Mouse (Mus musculus): ENCODE results near the gene Gm42517.

The Gm42517 gene

DNA sequence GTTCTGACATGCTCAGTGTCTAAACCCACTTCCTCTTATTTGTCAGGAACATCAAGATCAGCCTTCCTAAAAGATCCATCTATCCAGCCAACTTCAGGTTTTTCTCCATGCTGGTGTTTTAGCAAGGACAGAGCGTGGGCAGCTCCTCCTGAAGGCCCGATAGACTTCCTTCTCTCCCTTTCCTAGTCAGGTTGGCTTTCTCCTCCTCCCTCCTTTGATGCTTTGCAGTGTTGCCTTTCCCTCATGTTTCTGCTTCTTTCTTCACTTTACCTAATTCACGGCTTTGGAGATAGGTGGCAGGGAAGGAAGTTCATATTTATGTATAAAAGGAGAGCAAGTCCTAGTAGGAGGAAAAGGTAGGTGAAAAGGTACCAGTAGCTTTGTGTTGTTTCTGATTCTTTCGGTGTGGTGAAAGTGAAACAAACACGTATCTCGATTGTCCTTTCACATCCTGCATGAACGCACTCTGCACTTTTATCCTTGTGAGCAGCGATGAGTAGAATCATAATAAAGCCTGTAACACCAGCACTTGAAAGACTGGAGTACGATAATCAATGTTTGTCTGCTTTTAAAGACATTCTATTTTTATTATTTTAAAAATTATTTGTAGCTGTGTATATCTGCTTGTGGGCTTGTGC is 18.1 kb downstream of the Gm42517 start:
- in situ Hi-C loops (cut with MboI, MseI) = no loop called here

DNA sequence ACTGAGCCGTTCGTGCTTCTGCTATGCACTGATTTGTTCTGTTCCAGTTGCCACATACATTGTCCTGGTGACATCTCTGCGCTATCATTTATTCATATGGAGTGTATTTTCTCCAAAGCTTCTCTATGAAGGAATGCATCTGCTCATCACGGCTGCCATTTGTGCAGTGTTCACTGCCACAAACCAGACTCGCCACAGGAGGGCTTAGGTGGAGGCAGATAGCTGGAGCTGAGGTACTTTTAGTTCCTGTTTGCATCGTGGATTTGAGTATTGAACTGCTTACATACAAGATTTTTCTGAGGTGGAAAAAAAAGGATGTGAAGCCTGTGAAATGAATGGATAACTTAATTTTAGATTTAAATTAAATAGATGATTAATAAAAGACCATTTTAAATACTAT is 19.9 kb downstream of the Gm42517 start:
- in situ Hi-C loops (cut with MboI, MseI) = no loop called here

DNA sequence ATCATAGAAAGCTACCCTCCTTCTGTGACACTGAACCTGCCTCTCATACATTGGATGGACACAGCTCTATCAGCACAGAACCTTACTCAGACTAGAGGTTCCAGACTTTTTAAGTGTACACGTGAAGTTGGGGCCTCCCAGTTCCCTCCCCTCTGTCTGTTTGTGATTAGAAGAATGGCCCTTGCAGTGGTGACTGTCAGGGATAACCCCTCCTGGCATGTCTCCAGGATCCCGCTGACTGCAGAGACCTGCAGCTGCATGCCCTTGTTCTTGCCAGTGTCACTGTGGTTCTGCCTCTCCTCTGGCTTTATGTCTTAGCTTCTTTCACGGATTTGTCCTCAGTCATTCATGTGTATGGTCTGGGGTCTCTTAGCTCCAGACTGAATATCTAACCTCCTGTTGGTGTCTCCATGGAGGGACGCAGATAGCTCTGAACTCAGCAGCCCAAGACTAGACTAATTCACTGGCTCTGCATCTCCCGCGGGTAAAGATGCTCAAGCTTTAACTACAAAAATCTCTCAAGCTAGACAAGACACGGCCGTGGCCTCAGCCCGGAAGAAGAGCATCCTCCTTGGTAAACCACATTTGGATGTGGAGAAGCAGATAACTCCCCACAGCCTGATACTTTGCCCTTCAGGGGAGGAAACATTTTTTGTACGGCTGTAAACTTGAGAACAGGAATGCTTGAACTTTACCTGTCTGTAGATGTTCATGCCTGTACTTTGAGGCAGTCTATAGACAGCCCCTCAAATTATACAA is 22.2 kb downstream of the Gm42517 start:
- in situ Hi-C loops (cut with MboI, MseI) = no loop called here

DNA sequence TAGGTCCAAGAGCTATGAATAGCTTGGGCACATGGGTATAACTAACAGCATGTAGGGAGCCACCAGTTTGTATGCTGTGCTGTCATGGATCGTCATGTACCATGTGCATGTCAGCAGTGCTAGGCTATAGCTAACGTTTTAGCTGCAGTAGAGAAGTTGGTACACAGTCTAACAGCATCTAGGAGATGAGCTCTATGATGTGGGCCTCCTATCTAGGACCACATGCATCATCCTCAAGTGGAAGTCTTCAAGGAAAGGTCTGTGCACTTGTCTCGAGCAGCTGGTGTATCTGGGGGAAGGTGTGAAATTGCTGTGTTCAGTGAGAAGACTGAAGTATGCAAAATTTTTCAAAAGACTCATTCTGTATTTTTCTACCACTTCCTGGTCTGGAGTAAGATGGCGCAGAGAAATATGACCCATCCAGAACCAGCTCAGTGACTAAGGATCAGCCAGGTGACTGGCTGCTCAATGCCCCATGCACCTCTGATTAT is 24.0 kb downstream of the Gm42517 start:
- in situ Hi-C loops (cut with MboI, MseI) = no loop called here

DNA sequence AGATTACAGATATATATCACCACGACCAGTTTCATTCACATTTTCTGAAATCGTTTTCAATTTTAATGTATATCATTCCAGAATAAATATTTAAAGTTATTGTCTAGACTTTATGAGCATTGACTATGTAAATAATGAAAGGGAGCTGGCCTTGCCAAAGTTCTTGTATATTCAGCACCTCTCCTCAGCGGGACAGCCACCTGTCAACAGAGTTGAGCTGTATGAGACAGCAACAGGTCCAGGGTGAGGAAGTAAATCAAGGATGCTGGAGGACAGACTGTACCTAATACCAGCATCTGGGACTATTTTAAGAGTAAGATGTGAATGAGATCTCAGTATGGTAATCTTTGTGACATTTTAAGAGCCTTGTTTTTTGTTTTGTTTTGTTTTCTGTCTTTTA is 29.7 kb downstream of the Gm42517 start:
- in situ Hi-C loops (cut with MboI, MseI) = no loop called here

DNA sequence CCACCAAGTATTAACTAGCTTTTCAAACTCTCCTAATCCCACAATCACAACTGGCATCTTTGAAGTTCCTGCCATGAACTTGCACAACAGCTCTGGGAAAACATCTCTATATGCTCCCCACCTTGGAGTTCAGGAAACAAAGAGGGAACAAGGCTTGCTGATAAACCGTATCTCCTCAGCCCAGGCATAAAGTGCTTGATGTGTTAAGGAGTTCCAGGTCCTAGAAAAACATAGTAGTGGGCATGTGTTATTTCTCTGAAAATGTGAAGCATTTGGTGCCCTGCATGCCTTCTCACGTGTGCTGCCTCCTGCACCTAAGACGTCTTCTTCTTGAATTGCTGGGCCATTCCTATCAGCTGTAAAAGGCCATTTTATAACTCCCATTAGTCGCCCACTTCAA is 30.3 kb downstream of the Gm42517 start:
- in situ Hi-C loops (cut with MboI, MseI) = no loop called here

DNA sequence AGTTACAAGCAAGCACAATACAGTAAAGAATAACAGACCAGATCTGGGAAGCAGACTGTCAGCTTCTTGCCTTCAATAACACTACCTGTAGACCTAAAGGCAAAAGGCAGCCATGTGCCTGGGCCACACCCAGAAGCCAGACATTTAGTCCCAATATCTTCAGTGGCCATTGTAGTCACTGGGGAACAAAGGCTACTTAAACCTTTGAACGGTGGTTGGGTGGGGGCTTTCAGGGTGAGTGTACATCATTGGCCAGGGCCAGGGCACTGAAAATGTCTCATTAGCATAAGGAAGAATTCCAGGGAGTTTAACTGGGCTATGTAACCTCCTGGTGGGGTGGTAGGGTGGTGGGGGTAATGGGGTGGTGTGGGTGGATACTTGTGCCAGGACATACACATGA is 36.7 kb downstream of the Gm42517 start:
- in situ Hi-C loops (cut with MboI, MseI) = no loop called here
